Mouse (Mus musculus) heart, embryonic 12.5 days (tissue): ENCODE data around the gene St7. TPM values are rescaled to one million over a fixed set of nuclear protein-coding genes. Genes with fewer than 3 reads are reported as not detected.
A peak's percentile ranks its signal among the peaks of the same experiment; 100 is the strongest.

Experiments
- ATAC-seq: fragments of 200-750 bp; cut with Nextera tagmentation; 2 replicates; pipeline ENCODE4 v1.8.0; 2017; ENCODE audit warnings: moderate TSS enrichment, moderate library complexity; ENCODE audit not compliant: insufficient number of reproducible peaks, low FRiP score
- H3K27ac ChIP-seq: fragments of 300-500 bp; sonication (generic); 2 replicates; pipeline ENCODE4 v1.5.1; 2016; ENCODE audit warnings: mild to moderate bottlenecking, moderate library complexity; ENCODE audit not compliant: poor library complexity, severe bottlenecking
- H3K27me3 ChIP-seq: fragments of 300-500 bp; sonication (generic); replicated peaks from 2 replicates; pipeline ENCODE4 v1.6.1; 2016; ENCODE audit warnings: mild to moderate bottlenecking, moderate library complexity
- H3K36me3 ChIP-seq: fragments of 300-500 bp; sonication (generic); 2 replicates; pipeline ENCODE4 v1.6.1; 2016; ENCODE audit warnings: mild to moderate bottlenecking, moderate library complexity
- H3K4me1 ChIP-seq: fragments of 300-500 bp; sonication (generic); replicated peaks from 2 replicates; pipeline ENCODE4 v1.6.1; 2016; ENCODE audit warnings: mild to moderate bottlenecking
- H3K4me2 ChIP-seq: fragments of 300-500 bp; sonication (generic); 2 replicates; pipeline ENCODE4 v1.6.1; 2016; ENCODE audit warnings: mild to moderate bottlenecking, moderate library complexity
- H3K4me3 ChIP-seq: fragments of 300-500 bp; sonication (generic); 2 replicates; pipeline ENCODE4 v1.5.1; 2016; ENCODE audit warnings: mild to moderate bottlenecking
- H3K9ac ChIP-seq: fragments of 300-500 bp; sonication (generic); 2 replicates; pipeline ENCODE4 v1.6.1; 2016; ENCODE audit warnings: mild to moderate bottlenecking, moderate library complexity
- H3K9me3 ChIP-seq: fragments of 300-500 bp; sonication (generic); replicated peaks from 2 replicates; pipeline ENCODE4 v1.6.1; 2016; ENCODE audit warnings: mild to moderate bottlenecking, moderate library complexity
- WGBS: fragments of 180-500 bp; shearing (Covaris S2); methylation state at CpG from one replicate; pipeline ENCODE4 v1.1.7; 2016; 5-methylcytosine and 5-hydroxymethylcytosine counted together
- polyA plus RNA-seq: library from polyadenylated mRNA; unstranded; fragments of >200 nt; fragmentation: Nextera tagmentation; extraction: Ambion mirVana; gene quantifications from 2 replicates; pipeline ENCODE4 v1.2.1, GENCODE M21; 2016

The St7 gene
- polyA plus RNA-seq, 1 experiment from 2014 or later: 29.6 TPM

DNA sequence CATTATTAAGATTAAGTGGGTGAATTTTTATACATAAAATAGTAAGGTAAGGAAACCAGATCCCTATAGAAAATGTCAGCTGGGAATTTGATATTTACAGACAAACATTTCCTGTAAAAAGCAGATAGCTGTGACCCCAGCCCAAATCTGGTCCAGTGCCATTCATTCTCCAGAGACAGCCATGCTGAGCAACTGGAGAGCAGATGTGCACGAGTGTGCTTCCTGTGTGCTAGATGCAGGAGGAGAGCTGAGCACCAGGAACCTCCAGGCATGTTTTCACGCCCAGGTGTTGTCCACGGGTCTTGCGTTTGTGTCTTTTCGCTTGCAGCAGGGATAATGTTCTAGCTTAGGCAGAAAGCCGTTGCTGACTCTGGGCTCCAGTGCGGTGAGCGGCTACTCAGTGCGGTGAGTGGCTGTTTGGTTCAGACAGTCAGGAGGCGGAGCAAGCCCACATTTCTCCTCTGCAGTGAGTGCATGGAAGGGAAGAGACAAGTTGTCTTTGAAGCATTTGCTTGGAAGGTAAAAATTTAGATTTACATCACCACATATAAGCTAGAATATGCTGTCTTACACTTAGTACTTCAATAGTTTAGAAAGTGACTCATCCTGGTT is 231.3 kb downstream of the St7 start:
- 84% methylated on average over 10 of the region's 10 CpGs for WGBS

DNA sequence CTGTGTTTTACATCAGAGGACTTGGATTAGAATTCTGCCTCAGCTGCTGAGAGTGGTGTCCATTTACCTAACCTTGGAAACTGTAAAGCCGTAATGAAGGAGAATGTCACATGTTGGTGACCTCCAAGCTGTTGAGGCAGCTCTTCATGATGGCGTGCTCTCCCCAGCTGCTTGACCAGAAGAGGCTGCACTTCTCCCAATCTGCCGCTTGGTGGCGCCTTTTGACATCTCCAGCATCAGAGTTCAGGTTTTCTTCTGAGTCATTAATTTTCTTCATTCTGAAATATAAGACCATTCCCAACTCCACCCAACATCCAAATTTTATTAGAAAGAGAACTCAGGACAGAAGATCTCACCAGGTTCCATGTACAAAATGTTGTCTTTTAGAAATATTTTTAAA is 232.5 kb downstream of the St7 start:
- Histone ChIP-seq H3K27ac (no peak overlapping the region), H3K27me3 (no peaks in the 10 kb centered on the region), H3K9me3 (0 out of 2 replicates have a peak, but pooled peaks cover 2% of the 10 kb centered on the region), H3K4me3 (no peak overlapping the region), H3K4me1 (peaks cover 10% of the 10 kb centered on the region), H3K36me3 (peaks cover 5% of the 10 kb centered on the region; the same call in 1 of the 2 replicates), H3K9ac (no peak overlapping the region), H3K4me2 (no peak overlapping the region)
- no peak for ATAC-seq
- 45% methylated on average over 4 of the region's 4 CpGs for WGBS

More for the DNA sequence above, 231.3 kb downstream of the St7 start:
- Histone ChIP-seq H3K9ac (no peak overlapping the region), H3K4me1 (peaks cover 10% of the 10 kb centered on the region), H3K27ac (no peak overlapping the region), H3K36me3 (peaks cover 11% of the 10 kb centered on the region; the same call in 1 of the 2 replicates), H3K4me3 (no peak overlapping the region), H3K27me3 (no peaks in the 10 kb centered on the region), H3K9me3 (0 out of 2 replicates have a peak, but pooled peaks cover 2% of the 10 kb centered on the region), H3K4me2 (no peak overlapping the region)
- no peak for ATAC-seq

DNA sequence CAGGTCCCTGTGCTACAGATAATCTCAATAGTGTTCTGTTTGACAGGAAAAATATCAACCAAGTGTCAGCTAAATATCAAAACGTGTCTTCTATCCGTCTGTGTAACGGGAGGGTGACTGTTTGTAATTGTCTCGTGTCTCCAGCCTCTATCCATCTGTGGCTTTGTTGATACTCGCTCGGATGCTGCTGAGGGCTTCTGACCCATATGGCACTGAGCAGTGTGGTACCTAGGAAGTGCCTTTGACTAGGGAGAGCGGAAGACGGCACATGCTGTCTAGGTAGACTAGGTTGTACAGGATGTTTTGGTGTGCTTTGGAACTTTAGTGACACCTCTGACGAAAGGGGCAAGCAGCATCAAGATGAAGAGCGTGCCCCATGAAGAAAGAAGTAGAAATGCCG is 235.0 kb downstream of the St7 start:
- no peak overlapping the region for H3K27ac ChIP-seq
- H3K9me3 ChIP-seq: 0 out of 2 replicates have a peak, but pooled peaks cover 2% of the 10 kb centered on the region
- 0 out of 2 replicates have a peak, but pooled peaks cover 3% of the 10 kb centered on the region for H3K36me3 ChIP-seq
- no peak overlapping the region for H3K4me3 ChIP-seq
- no peak for ATAC-seq
- peaks cover 17% of the 10 kb centered on the region for H3K4me1 ChIP-seq
- H3K27me3 ChIP-seq: no peaks in the 10 kb centered on the region
- 74% methylated on average over 11 of the region's 11 CpGs for WGBS
- no peak overlapping the region for H3K9ac ChIP-seq
- no peak overlapping the region for H3K4me2 ChIP-seq

DNA sequence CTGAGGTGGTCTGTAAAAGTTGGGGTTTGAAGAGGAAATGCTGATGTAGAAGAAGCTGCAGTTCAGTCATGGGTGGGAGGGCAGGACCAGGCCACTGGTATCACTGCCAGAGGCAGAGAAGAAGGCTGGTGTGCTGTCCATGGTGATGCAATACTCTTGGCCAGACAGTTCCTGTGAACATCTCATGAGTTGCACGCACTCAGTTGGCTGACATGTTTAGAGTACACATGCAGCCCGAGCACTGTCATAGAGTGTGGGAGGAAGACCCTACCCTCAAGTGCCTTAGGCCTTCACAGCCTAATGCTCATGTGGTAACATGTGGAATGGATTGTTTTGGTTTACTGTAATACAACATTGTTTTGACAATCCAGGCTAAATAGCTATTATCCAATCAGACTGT is 238.5 kb downstream of the St7 start:
- no peaks in the 10 kb centered on the region for H3K27me3 ChIP-seq
- no peak overlapping the region for H3K4me3 ChIP-seq
- no peak for ATAC-seq
- WGBS: 82% methylated on average over 2 of the region's 2 CpGs
- H3K4me1 ChIP-seq: peaks cover 17% of the 10 kb centered on the region
- no peak overlapping the region for H3K4me2 ChIP-seq
- H3K9me3 ChIP-seq: no peaks in the 10 kb centered on the region
- peaks cover 26% of the 10 kb centered on the region for H3K36me3 ChIP-seq
- no peak overlapping the region for H3K9ac ChIP-seq
- H3K27ac ChIP-seq: no peak overlapping the region

DNA sequence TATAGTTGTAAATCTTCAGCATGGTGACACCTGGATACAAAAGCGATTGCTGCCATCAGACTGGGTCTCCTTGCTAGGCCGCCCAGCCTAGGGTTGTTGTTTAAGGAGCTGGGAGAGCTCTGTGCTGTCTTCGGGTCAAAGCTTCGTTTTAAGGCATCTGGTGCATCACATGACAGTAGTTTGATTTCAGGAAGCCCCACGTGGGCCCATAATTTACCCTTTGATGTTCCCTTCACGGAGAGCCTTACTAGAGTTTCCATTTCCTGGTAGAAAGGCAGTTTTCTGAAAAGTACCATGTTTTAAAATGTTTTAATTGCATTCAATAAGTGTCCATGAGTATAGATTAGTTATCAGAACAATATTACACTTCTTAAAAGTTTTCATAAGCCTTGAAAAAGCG is 239.1 kb downstream of the St7 start:
- H3K27me3 ChIP-seq: no peaks in the 10 kb centered on the region
- peaks cover 26% of the 10 kb centered on the region for H3K36me3 ChIP-seq
- H3K27ac ChIP-seq: no peak overlapping the region
- H3K4me2 ChIP-seq: no peak overlapping the region
- ATAC-seq: no peak
- H3K4me3 ChIP-seq: no peak overlapping the region
- peaks cover 17% of the 10 kb centered on the region for H3K4me1 ChIP-seq
- 81% methylated on average over 7 of the region's 7 CpGs for WGBS
- no peak overlapping the region for H3K9ac ChIP-seq
- no peaks in the 10 kb centered on the region for H3K9me3 ChIP-seq

DNA sequence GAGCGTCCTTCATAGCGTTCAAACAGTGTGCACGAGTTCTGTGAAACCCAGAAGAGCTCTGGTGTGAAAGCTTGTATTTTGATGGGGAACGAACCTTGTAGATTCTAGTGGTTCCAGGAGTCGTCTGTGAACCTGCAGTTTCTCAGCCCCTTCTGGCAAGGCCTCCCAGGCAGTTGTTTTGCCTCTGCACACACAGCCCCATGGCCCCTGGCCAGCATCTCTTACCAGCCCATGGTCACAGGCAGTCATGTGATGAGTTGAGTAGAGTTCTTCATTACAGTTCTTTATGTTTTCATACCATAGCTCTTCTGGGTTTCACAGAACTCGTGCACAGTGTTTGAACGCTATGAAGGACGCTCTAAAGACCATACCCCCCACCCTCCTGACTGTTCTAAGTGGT is 240.1 kb downstream of the St7 start:
- no peak overlapping the region for H3K9ac ChIP-seq
- H3K4me3 ChIP-seq: no peak overlapping the region
- H3K27ac ChIP-seq: no peak overlapping the region
- H3K9me3 ChIP-seq: no peaks in the 10 kb centered on the region
- no peak overlapping the region for H3K4me2 ChIP-seq
- no peaks in the 10 kb centered on the region for H3K27me3 ChIP-seq
- WGBS: 47% methylated on average over 8 of the region's 8 CpGs
- H3K4me1 ChIP-seq: peaks cover 14% of the 10 kb centered on the region
- peaks cover 26% of the 10 kb centered on the region for H3K36me3 ChIP-seq
- 0 out of 2 replicates have a peak, but pooled peaks have one; percentile 29 for ATAC-seq

DNA sequence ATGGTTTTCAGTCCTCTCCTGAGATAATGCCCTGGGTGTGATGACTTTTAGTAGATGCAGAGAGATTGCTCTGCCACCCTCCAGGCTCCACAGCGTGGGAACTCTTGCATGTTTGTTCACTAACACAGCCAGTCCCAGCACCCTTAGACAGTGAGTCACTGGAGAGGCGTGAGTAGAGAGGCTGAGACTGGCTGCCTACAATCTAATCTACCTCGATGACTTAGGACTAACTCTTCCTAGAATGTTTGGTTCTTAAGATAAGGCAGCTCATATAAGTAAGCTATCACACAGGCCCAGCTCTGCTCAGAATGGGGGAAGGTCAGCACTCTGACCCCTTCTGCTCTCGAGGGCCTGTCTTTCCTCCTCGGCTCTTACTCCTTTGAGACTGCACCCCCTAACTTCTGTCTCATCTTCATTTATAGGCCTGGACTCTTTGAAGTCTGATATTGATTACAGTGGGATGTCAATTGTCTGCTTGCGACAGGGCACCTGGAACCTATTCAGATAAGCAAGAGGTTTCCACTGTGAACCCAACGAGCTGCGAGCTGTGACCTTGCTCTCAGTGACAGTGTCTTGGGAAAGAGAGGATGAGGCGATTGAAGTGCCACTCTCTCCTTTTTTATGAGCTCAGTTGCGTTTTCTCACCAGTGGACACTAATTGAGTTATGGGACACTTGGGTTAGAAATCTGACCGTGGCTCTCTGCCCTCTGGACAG is 246.1 kb downstream of the St7 start:
- 29% methylated on average over 11 of the region's 11 CpGs for WGBS
- H3K36me3 ChIP-seq: peaks cover 25% of the 10 kb centered on the region
- no peak overlapping the region for H3K27ac ChIP-seq
- H3K4me1 ChIP-seq: peaks cover 33% of the 10 kb centered on the region
- H3K27me3 ChIP-seq: no peaks in the 10 kb centered on the region
- H3K4me3 ChIP-seq: no peak overlapping the region
- ATAC-seq: peak; percentile 25; the same call in 1 of the 2 replicates
- H3K9me3 ChIP-seq: no peaks in the 10 kb centered on the region
- no peak overlapping the region for H3K9ac ChIP-seq
- no peak overlapping the region for H3K4me2 ChIP-seq

DNA sequence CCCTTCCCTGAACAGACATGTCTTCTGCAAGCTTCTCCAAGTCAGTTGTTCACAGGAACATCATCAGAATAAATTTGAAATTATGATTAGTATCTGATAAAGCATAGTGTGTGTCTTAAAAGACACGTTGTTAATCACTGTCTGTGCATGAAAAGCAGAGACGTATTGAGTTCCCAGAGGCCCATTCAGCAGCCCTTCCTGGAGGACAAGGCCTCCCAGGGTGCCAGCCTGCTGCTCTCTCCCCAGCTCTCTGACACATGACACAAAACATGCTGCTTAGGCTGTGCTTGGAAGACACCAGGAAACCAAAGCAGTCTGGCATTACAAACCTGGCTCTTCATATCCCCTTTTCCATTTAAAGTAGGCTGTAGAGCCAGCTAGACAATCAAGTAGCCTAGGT is 249.2 kb downstream of the St7 start:
- H3K9me3 ChIP-seq: no peaks in the 10 kb centered on the region
- H3K4me2 ChIP-seq: peak overlapping the region; percentile 26
- peak overlapping the region; percentile 23; the same call in 1 of the 2 replicates for H3K27ac ChIP-seq
- H3K36me3 ChIP-seq: peaks cover 3% of the 10 kb centered on the region; the same call in 1 of the 2 replicates
- H3K4me1 ChIP-seq: peaks cover 47% of the 10 kb centered on the region
- WGBS: 7% methylated on average over 2 of the region's 2 CpGs
- ATAC-seq: no peak
- H3K9ac ChIP-seq: no peak overlapping the region
- H3K4me3 ChIP-seq: no peak overlapping the region
- no peaks in the 10 kb centered on the region for H3K27me3 ChIP-seq

DNA sequence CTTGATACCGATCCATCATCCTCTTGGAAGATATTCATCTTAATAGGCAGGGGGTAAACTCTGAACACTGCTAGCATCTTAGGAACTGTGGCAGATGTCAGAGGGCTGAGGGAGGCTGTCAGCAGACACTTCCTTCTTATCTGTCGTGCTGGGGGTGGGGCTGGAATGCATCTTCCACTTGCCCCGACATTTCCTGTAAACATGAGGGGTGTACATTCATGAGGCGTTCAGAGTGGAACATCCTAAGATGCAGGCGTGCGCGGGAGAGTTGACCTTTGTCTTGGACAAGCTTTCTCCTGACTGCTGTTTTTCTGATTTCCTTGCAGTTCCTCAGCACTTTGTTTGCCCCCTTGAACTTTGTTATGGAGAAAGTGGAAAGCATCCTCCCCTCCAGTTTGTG is 249.6 kb downstream of the St7 start:
- Histone ChIP-seq H3K36me3 (peaks cover 3% of the 10 kb centered on the region; the same call in 1 of the 2 replicates), H3K9ac (no peak overlapping the region), H3K4me2 (peak overlapping the region; percentile 26), H3K4me1 (peaks cover 49% of the 10 kb centered on the region), H3K4me3 (no peak overlapping the region), H3K27ac (peak overlapping the region; percentile 23; the same call in 1 of the 2 replicates), H3K9me3 (no peaks in the 10 kb centered on the region), H3K27me3 (no peaks in the 10 kb centered on the region)
- 13% methylated on average over 7 of the region's 7 CpGs for WGBS
- no peak for ATAC-seq

DNA sequence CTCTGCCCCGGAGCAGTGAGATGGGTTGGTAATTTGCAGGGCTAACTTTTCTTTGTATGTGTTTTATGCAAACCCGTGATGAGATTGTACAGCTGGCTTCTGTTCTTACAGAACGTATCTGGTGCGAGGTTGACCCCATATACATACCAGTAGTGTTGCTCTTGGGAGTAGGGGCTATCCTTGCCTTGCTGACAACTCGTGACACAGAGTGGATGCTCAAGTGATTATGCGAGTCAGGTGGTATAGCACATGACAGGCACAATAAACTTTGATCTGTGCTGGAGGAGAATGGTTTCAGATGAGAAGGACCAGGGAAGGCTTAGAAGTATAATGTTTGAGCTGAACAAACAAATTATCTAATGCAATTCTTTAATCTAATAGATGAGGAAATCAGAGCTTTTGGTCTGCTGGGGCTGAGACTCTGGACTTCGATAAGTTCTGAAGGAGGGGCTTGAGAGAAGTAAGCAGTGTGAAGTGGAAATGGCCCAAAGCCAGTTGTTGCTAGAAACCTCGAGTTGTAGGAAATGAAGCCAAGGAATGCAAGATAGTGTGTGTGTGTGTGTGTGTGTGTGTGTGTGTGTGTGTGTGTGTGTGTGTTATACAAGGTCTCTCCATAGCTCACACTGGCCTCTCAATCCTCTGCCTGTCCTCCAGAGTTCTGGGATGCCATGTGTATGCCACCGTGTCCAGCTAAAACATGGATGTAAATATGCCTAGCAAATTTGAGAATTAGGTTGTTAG is 251.3 kb downstream of the St7 start:
- WGBS: 49% methylated on average over 9 of the region's 9 CpGs
- Histone ChIP-seq H3K27me3 (no peaks in the 10 kb centered on the region), H3K4me3 (no peak overlapping the region), H3K9ac (no peak overlapping the region), H3K4me2 (no peak overlapping the region), H3K36me3 (peaks cover 3% of the 10 kb centered on the region; the same call in 1 of the 2 replicates), H3K27ac (no peak overlapping the region), H3K9me3 (no peaks in the 10 kb centered on the region), H3K4me1 (peaks cover 37% of the 10 kb centered on the region)
- peak; percentile 46; the same call in 1 of the 2 replicates for ATAC-seq

DNA sequence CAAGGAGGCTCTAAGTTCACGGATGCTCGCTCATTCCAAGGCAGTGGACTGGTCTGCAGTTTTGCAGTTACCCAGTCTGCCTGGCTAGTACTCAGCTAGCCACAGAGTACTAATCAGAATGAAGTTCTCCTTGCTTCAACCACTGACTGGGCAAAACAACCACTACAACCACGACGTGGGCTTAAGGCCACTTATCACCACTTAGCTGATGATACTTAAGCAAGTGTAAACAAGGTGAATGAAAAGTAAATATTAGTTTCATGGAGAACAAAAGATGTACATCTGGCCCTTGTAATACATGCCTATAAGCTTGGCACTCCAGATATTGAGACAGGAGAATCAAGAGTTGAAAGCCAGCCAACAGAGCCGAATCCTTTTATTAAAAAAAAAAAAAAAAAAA is 253.7 kb downstream of the St7 start:
- no peak for ATAC-seq
- H3K4me2 ChIP-seq: no peak overlapping the region
- no peak overlapping the region for H3K9ac ChIP-seq
- WGBS: 41% methylated on average over 5 of the region's 5 CpGs
- peaks cover 35% of the 10 kb centered on the region for H3K4me1 ChIP-seq
- no peak overlapping the region for H3K27ac ChIP-seq
- no peaks in the 10 kb centered on the region for H3K36me3 ChIP-seq
- H3K9me3 ChIP-seq: no peaks in the 10 kb centered on the region
- H3K27me3 ChIP-seq: no peaks in the 10 kb centered on the region
- no peak overlapping the region for H3K4me3 ChIP-seq
